Mouse (Mus musculus): ENCODE measurements at regions not wholly inside any gene's neighbourhood (a gene's known extent, or its start where the extent isn't known, plus 50 kb on each side); places are given as distances from the start of the nearest gene placed in this dataset.

DNA sequence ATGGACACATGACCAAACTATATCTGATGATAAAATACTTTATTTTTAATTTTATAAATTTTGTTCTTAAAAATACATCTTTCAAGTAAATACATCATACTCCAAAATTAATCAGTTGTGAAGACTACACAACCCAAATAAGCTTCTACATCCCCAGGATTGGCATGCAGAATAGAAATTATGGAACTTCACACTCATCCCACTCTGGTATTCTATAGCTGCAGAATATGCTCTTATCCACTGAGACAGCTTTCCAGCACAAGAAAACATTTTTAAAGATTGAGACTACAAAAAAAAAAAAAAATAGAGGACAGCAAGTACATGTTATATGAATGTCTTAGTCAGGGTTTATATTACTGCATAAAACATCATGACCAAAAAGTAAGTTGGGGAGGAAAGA, 94.4 kb downstream of the Gm11232 start:
- H3K36me3 ChIP-seq (ENCODE audit: control insufficient read depth, insufficient read depth, low read length), result no peaks in the 10 kb centered on the region
- H3K27ac ChIP-seq, result no peak overlapping the region
- H3K27me3 ChIP-seq (ENCODE audit: control insufficient read depth, insufficient read depth, low read length), result no peaks in the 10 kb centered on the region
- no peak overlapping the region for H3K4me3 ChIP-seq
- no peak overlapping the region for H3K9ac ChIP-seq (ENCODE audit: low read depth, low read length)
- TF ChIP-seq EP300 (IDR thresholded peaks at IDR 0.05; ENCODE audit: insufficient read depth, low read depth, low read length), result no peak
- no peak for TF ChIP-seq POLR2A (IDR thresholded peaks at IDR 0.05; ENCODE audit: insufficient read depth, low read depth, low read length)
- TF ChIP-seq CTCF (IDR thresholded peaks at IDR 0.05), result no peak
- intact Hi-C loops (cut with DNase I), result no loop called here
- DNase-seq, result no peak
- H3K79me2 ChIP-seq (replicated peaks; ENCODE audit: control insufficient read depth, insufficient read depth, low read length), result no peaks in the 10 kb centered on the region
- no peaks in the 10 kb centered on the region for H3K4me1 ChIP-seq (ENCODE audit: control insufficient read depth, insufficient read depth, low read length)

DNA sequence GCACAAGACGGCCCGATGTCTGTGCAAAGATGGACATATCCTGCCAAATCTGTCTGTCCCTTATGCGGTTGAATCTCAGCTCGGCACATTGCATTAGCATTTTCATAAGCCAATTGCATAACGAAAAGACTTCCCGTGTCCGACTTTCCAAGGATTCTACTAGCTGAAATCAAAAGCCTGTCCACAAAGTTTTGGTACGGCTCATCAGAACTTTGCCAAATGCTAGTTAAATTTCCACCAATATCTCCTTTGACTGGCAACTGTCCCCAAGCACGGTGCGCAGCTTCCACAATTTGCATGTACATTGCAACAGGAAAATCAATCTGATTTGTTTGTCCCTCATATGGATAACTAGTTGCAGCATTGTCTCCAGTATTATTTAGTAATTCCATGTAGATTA, 117.2 kb downstream of the Gm11232 start:
- Histone ChIP-seq H3K27me3 (ENCODE audit: control insufficient read depth, insufficient read depth, low read length) (no peaks in the 10 kb centered on the region), H3K4me1 (ENCODE audit: control insufficient read depth, insufficient read depth, low read length) (no peaks in the 10 kb centered on the region), H3K36me3 (ENCODE audit: control insufficient read depth, insufficient read depth, low read length) (no peaks in the 10 kb centered on the region), H3K9ac (ENCODE audit: low read depth, low read length) (no peak overlapping the region), H3K4me3 (no peak overlapping the region), H3K27ac (no peak overlapping the region), H3K79me2 (replicated peaks; ENCODE audit: control insufficient read depth, insufficient read depth, low read length) (no peaks in the 10 kb centered on the region)
- intact Hi-C loops (cut with DNase I), result no loop called here
- WGBS, result 92% methylated on average over 10 of the region's 10 CpGs
- no peak for TF ChIP-seq POLR2A (IDR thresholded peaks at IDR 0.05; ENCODE audit: insufficient read depth, low read depth, low read length)
- DNase-seq, result no peak

DNA sequence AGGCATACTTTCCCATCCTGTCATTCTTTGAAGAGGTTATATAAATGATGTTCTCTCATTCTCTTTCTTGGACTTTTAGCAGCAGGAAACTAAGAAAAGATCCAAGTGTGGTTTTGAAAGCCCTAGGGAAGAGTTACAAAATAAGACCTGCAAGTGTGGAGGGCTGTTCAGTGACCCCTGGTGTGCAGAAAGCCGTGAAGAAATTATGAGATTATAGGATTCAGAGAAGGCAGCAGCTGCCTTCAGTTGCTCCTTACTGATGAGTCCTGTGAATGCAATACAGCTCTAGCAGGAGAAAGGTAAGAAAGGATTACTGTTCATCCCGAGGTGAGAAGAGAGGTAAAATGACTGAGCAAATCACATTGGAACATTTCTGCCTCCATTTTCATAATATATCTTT, 130.7 kb downstream of the Gm11232 start:
- WGBS, result 47% methylated on average over 2 of the region's 2 CpGs
- DNase-seq, result no peak
- Histone ChIP-seq H3K27me3 (ENCODE audit: control insufficient read depth, insufficient read depth, low read length) (no peaks in the 10 kb centered on the region), H3K27ac (no peak overlapping the region), H3K9ac (ENCODE audit: low read depth, low read length) (no peak overlapping the region), H3K79me2 (replicated peaks; ENCODE audit: control insufficient read depth, insufficient read depth, low read length) (no peaks in the 10 kb centered on the region), H3K4me1 (ENCODE audit: control insufficient read depth, insufficient read depth, low read length) (no peaks in the 10 kb centered on the region), H3K36me3 (ENCODE audit: control insufficient read depth, insufficient read depth, low read length) (no peaks in the 10 kb centered on the region), H3K4me3 (no peak overlapping the region)
- no peak for TF ChIP-seq EP300 (IDR thresholded peaks at IDR 0.05; ENCODE audit: insufficient read depth, low read depth, low read length)
- no peak for TF ChIP-seq POLR2A (IDR thresholded peaks at IDR 0.05; ENCODE audit: insufficient read depth, low read depth, low read length)
- no peak for TF ChIP-seq CTCF (IDR thresholded peaks at IDR 0.05)
- intact Hi-C loops (cut with DNase I), result no loop called here

DNA sequence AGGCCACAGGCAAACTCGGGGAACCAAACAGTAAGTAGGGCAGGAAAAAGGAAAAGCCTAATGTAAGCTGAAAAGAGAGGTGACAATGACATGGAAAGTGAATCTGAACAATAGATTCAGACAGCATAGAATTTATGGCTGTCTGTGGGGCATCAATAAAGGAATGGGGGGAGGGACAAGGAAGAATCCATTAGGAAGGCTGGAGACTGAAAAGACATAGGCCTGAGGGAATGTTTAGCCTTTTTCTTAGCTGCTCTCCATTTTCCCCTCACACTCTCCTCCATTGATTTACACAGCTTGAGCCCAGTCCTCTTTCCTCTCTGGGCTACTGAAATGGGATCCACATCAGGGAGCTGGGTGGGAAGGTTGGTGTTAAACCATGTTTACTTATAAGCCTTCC, 131.1 kb downstream of the Gm11232 start:
- H3K27me3 ChIP-seq (ENCODE audit: control insufficient read depth, insufficient read depth, low read length), result no peaks in the 10 kb centered on the region
- no peak overlapping the region for H3K9ac ChIP-seq (ENCODE audit: low read depth, low read length)
- H3K79me2 ChIP-seq (replicated peaks; ENCODE audit: control insufficient read depth, insufficient read depth, low read length), result no peaks in the 10 kb centered on the region
- no peaks in the 10 kb centered on the region for H3K4me1 ChIP-seq (ENCODE audit: control insufficient read depth, insufficient read depth, low read length)
- no peak for DNase-seq
- TF ChIP-seq CTCF (IDR thresholded peaks at IDR 0.05) (no peak), EP300 (IDR thresholded peaks at IDR 0.05; ENCODE audit: insufficient read depth, low read depth, low read length) (no peak), POLR2A (IDR thresholded peaks at IDR 0.05; ENCODE audit: insufficient read depth, low read depth, low read length) (no peak)
- no peak overlapping the region for H3K27ac ChIP-seq
- H3K4me3 ChIP-seq, result no peak overlapping the region
- WGBS, result 43% methylated on average over 1 of the region's 1 CpGs
- intact Hi-C loops (cut with DNase I), result no loop called here
- H3K36me3 ChIP-seq (ENCODE audit: control insufficient read depth, insufficient read depth, low read length), result no peaks in the 10 kb centered on the region

DNA sequence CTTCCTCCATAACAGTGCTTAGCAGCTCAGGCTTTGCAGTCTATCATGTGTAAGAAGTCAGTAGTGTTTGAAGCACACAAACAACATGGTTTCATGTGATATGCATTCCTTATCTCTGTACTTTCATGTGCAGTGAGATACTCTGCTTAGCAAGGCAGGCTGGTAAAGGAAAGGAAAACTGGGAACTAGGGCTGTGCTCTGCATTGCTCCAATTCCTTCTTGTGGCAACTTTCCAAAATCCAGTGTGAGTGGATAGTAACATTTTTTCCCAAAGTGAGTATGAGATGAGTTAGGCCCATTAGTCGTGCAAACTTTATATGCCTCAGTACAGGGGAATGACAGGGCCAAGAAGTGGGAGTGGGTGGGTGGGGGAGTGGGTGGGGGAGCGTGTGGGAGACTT, 133.0 kb downstream of the Gm11232 start:
- H3K27me3 ChIP-seq (ENCODE audit: control insufficient read depth, insufficient read depth, low read length), result no peaks in the 10 kb centered on the region
- TF ChIP-seq POLR2A (IDR thresholded peaks at IDR 0.05; ENCODE audit: insufficient read depth, low read depth, low read length), result no peak
- TF ChIP-seq CTCF (IDR thresholded peaks at IDR 0.05), result no peak
- TF ChIP-seq EP300 (IDR thresholded peaks at IDR 0.05; ENCODE audit: insufficient read depth, low read depth, low read length), result no peak
- no peak overlapping the region for H3K9ac ChIP-seq (ENCODE audit: low read depth, low read length)
- no peak overlapping the region for H3K27ac ChIP-seq
- H3K36me3 ChIP-seq (ENCODE audit: control insufficient read depth, insufficient read depth, low read length), result no peaks in the 10 kb centered on the region
- no peak for DNase-seq
- no peaks in the 10 kb centered on the region for H3K4me1 ChIP-seq (ENCODE audit: control insufficient read depth, insufficient read depth, low read length)
- intact Hi-C loops (cut with DNase I), result no loop called here
- H3K79me2 ChIP-seq (replicated peaks; ENCODE audit: control insufficient read depth, insufficient read depth, low read length), result no peaks in the 10 kb centered on the region
- 43% methylated on average over 2 of the region's 2 CpGs for WGBS
- no peak overlapping the region for H3K4me3 ChIP-seq

DNA sequence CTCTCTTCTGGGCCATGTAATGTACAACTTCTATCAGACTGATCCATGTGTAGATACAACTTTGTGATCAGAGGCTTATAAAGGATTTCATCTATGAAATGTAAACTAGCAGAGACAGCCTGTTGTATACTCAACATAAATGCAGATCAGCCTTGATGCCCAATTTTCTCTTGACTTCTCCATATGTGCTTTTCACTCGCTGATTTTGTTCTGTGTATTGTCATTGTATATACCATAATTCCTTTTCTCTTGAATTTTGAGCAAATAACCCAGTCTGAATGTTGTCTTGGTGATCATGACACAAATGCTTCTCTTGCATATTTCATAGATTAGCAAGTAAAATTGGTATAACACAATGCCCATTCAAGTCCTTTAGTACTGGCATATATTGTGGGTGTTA, 144.0 kb downstream of the Gm11232 start:
- 70% methylated on average over 1 of the region's 1 CpGs for WGBS
- Histone ChIP-seq H3K4me3 (no peak overlapping the region), H3K36me3 (ENCODE audit: control insufficient read depth, insufficient read depth, low read length) (no peaks in the 10 kb centered on the region), H3K27me3 (ENCODE audit: control insufficient read depth, insufficient read depth, low read length) (no peaks in the 10 kb centered on the region), H3K9ac (ENCODE audit: low read depth, low read length) (no peak overlapping the region), H3K79me2 (replicated peaks; ENCODE audit: control insufficient read depth, insufficient read depth, low read length) (no peaks in the 10 kb centered on the region), H3K27ac (no peak overlapping the region), H3K4me1 (ENCODE audit: control insufficient read depth, insufficient read depth, low read length) (no peaks in the 10 kb centered on the region)
- intact Hi-C loops (cut with DNase I), result no loop called here
- DNase-seq, result no peak
- TF ChIP-seq EP300 (IDR thresholded peaks at IDR 0.05; ENCODE audit: insufficient read depth, low read depth, low read length) (no peak), POLR2A (IDR thresholded peaks at IDR 0.05; ENCODE audit: insufficient read depth, low read depth, low read length) (no peak), CTCF (IDR thresholded peaks at IDR 0.05) (no peak)

All from heart, adult 2 months (tissue).